Mouse (Mus musculus): ENCODE data around the gene Ctu1.
A peak's percentile ranks its signal among the peaks of the same experiment; 100 is the strongest.
"Not testable (repeated sequence)": the region's sequence is repeated elsewhere in the genome, so short reads cannot be mapped to it uniquely, and the experiment has no call there.

The Ctu1 gene

GRCm38 (mm10) chr7:43671809-43672580 lies at the start of gene Ctu1:
Ctu1 (plus strand) TSS chr7:43672016.
- DNase-seq (ENCODE audit: low spot score) = peak; percentile 93

DNA sequence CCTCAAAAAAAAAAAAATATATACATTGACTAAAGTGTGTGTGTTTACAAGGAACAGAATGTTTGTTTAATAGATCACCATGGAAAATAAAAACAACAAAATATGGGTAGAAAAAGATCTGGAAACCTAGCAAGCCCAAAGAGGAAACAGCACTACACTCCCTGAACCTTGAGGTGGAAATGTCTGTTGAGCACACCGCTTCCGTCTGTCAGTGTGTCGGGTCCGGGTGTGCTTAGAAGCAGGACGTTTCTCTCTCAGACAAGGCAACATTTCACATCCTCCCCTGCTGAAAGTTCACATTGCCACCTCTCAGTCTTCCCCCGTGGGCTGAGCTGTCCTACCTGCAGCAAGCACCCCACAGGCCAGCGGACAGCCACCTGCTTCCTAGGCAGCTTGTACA lies 48.9 kb upstream of the Ctu1 start:
- no peak for DNase-seq (ENCODE audit: low spot score)

DNA sequence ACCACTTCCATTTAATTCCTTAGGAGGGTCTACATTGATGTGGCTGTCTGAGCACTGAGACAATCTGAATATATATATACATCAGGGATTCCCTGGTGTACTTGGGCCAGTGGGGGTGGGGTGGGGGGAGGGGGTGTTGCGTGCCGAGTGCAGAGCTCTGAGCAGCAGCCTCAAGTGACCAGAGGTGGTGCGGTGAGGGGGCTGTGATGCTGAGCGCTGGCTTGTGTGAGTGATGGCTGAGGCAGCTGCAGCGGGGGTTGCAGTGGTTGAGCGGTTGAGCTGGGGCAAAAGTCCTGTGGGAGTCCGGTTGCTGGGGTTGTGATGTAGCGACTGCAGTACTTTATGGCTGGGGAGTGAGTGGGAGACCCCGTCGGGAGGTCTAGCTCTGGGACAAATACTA lies 48.0 kb upstream of the Ctu1 start:
- DNase-seq (ENCODE audit: low spot score) = no peak

DNA sequence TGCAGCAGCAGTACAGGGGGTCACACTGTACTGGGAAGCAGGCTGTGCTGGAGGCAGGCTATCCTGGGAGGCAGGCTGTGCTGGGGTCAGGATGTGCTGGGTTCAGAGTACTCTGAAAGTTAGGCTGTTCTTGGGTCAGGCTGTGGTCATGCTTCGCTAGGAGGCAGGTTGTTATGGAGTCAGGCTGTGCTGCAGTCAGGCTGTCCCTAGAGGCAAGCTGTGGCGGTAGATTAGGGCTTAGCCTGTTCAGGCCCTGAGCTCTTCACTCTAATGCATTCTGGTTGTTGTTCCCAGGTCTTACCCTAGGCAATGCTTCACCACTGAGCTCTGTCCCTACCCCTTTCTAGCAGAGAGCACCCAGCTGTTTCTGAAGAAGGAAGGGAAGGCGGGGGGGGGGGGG lies 46.8 kb upstream of the Ctu1 start:
- no peak for DNase-seq (ENCODE audit: low spot score)

GRCm38 (mm10) chr7:43625794-43626422 lies 45.9 kb upstream of the Ctu1 start:
- DNase-seq (ENCODE audit: low spot score) = no peak

DNA sequence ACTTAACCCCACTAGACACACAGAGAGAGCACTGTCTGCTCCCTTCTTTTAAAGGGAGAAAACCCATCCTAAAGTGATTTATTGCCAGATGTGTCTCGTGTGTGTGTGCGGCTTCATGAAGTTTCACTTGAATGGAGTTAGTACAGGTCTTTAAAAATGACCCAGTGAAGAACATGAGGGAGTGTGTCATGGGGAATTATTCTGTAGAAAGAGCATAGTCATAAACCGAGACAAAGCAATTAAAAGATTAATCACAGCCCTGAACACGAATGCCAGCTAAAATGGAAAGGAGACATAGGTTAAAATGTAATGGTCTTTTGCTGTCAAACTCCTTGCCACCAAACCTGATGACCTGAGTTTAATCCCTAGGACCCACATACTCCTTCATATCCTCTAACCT lies 37.9 kb upstream of the Ctu1 start:
- DNase-seq (ENCODE audit: low spot score) = no peak

DNA sequence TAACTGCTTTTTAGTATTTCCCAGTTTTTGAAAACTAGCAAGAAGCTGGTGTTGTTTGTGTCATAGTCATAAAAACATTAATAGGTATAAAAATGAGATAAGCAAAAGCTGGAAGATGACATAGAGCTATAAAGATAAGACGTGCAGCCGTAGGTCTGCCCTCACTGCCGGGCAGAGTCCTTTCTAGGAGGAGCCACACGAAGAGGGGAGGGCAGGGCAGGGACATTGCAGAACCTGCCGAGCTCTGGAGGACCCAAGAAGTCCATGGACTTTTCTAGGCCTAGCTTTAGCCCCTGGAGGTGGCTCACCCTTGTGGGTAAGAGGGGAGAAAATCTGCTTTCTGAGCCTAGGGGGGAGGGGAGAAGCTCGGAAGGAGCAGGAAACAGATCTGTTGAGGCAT lies 37.3 kb upstream of the Ctu1 start, which contains the start of gene Ceacam18:
Ceacam18 (plus strand) TSS at position 208 of the 400 bp plus-strand sequence.
- DNase-seq (ENCODE audit: low spot score) = no peak

DNA sequence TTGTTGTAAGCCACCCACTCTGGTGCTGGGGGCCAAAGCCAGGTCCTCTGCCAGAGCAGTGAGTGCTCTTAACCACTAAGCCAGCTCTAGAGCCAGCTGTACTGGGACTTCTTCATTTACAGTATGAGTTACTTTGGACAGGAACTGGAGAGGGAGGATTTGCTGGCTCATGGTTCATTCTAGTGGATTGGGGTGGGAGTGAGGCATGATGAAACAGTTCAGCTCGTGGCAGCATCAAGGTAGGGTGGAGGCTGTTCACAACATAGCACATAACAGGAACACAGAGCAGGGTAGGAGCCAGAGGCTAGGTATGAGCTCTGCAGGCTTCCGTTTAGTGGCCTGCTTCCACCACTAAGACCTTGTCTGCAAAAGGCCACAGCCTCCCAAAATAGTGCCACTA lies 35.6 kb upstream of the Ctu1 start:
- no peak for DNase-seq (ENCODE audit: low spot score)

- no peak for DNase-seq (ENCODE audit: low spot score)
Observed at GRCm38 (mm10) chr7:43637118-43637517, 34.7 kb upstream of the Ctu1 start.

DNA sequence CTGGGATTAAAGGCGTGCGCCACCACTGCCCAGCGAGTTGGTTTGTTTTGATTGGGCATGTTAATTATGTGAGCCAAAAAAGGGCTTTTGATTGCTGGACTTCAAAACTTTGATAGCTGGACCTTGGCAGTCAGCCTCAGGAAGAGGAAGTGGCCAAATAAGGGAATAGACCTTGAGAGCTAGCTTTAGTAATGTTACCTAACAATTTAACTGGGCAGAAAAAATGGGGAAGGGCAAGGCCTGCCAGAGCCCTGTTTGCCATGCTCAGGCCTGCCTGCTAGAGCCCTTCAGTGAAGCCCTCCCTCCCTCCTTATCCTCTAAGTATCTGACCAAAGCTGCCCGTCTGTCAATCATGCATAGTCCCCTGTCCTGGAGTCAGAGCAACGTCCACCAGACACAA lies 29.2 kb upstream of the Ctu1 start:
- no peak for DNase-seq (ENCODE audit: low spot score)

DNA sequence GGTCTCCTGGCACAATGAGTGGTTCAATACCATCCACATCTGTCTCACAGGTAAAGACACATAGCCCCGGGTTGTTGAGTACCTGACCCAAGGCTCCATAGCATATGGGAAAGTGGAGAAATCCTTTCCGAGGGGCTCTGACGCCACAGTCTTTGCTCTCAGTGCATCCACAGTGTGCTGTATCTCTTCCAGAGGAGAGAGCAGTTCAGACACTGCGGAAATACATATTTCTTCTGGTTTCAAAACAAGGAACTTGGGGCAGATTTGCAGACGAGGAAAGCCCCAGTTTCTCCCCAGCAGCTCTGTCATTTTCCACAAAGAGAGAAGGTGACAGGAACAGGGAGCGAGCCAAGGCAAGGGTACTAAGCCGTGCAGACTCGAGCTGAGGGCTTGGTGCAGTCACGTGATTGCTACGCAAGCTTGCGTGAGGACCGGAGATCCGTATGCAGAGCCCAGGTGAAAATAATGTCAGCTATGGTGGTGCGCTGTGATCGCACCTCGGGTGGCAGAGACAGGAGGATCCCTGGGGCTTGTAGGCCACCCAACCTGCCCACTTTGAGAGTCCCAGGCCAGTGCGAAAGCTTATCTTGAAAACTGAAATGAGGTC lies 28.7 kb upstream of the Ctu1 start:
- DNase-seq (ENCODE audit: low spot score) = no peak

DNA sequence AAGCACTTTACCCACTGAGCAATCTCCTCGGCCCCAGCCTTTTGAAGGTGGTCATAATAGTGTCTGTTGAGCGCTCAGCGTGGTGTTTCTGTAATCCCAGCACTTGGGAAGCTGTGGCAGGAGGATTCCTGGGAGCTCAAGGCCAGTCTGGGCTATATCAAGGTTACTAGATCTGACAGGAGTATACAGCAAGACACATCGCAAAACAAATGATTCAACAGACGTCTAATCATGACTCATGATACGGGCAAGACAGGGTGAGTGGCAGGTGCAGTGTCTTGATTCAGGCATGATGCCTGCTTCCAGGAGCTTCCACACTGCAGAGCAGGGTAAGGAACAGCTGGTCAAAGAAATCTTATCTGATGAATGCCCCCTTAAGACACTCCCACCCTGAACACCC lies 19.1 kb upstream of the Ctu1 start:
- no peak for DNase-seq (ENCODE audit: low spot score)

DNA sequence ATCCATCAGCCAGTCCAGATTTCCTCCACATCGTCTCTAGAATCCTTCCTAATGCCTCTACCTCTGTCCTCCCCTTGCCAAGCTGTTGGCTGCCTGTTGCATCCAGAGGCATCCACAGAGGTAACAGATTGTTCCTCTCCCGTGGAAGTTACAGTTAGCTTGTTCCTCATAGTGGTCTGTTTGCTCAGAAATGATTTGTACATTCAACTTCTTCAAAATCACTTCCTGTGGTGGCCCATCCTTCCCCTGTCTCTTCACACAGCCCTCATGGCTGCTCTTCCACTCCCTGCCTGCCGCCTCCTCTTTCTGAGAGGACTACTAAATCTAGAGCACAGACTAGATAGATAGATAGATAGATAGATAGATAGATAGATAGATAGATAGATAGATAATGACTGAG lies 17.3 kb upstream of the Ctu1 start:
- no peak for DNase-seq (ENCODE audit: low spot score)

GRCm38 (mm10) chr7:43656232-43656631 lies 15.6 kb upstream of the Ctu1 start:
- no peak for DNase-seq (ENCODE audit: low spot score)

- no peak for DNase-seq (ENCODE audit: low spot score)
Observed at GRCm38 (mm10) chr7:43660002-43660401, 11.8 kb upstream of the Ctu1 start, which contains the start of gene Siglece. Siglece (minus strand) TSS chr7:43660161.

GRCm38 (mm10) chr7:43662804-43663203 lies 9.0 kb upstream of the Ctu1 start:
- no peak for DNase-seq (ENCODE audit: low spot score)

GRCm38 (mm10) chr7:43667221-43667620 lies 4.6 kb upstream of the Ctu1 start:
- DNase-seq (ENCODE audit: low spot score) = not testable (repeated sequence)

DNA sequence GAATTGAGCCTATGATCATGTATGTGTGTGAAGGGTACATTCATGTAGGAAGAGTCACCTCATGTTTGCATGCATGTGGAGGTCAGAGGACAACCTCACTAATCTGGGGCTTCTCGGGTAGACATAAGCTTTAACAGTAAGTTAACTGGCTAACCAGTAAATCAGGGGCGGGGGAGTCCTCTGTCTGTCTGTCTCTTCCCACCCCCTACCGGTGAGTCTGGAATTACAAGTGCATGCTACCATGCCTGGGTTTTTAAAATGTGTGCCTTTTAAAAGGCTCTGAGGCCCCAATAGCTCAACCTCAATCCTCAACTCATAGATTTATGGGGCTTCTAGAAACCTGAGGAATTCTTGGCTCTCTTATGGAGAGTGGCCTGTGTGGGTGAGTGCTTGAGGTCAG lies 3.2 kb upstream of the Ctu1 start:
- no peak for DNase-seq (ENCODE audit: low spot score)

- DNase-seq (ENCODE audit: low spot score) = no peak
Observed at GRCm38 (mm10) chr7:43671064-43671808, 580 bp upstream of the Ctu1 start.

DNA sequence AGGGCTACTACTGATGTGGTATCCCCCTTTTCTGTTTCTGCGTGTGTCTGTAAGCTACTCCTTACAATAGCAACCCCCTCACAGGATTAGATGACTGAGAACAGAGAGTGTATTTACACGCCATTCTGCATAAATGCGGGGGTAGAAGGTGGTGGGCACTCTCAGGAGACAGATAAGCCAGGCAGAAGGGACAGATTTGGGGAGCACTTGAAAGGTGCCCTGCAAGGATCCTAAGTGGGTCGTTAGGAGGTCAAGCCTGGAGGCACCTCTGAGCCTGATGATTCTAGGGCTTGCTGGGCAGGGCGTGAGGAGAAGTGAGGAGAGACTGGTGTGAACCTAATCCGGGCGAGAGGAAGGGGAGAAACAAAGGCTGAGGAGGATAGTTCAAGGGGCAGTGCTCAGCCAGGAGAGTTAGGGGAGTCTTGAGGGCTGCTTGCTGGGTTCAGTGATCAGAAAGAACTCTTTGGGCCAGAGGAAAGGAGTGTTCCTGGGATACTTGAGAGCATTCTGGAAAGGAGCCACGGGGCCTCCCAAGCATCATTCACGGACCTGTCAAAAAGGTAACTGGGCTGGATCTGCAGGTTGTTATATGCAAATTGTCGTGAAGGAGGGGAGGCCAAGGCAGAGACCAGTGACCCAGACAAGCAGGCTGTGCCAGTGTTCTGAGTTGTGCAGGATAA lies 905 bp downstream of the Ctu1 start:
- no peak for DNase-seq (ENCODE audit: low spot score)

DNA sequence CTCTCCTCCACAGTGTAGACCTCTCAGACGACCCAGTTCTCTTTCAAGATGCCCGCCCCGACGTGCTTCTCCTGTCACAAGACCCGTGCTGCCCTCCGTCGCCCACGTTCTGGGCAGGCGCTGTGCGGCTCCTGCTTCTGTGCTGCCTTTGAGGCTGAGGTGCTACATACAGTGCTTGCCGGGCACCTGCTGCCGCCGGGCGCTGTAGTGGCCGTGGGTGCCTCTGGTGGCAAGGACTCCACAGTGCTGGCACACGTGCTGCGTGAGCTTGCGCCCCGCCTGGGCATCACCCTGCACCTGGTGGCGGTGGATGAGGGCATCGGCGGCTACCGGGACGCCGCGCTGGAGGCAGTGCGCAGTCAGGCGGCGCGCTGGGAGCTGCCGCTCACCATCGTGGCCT lies 3.3 kb downstream of the Ctu1 start:
- DNase-seq (ENCODE audit: low spot score) = no peak

GRCm38 (mm10) chr7:43678517-43678916 lies 6.7 kb downstream of the Ctu1 start:
- DNase-seq (ENCODE audit: low spot score) = no peak

Data from MN1 (cell line).